Mouse (Mus musculus): Measurements from ENCODE around the gene Tnfsf4.

Tnfsf4 gene

GRCm38 (mm10) chr1:161463388-161464085 is 68.3 kb downstream of the Tnfsf4 start:
- no peak for DNase-seq

Data from cerebellum, adult 11 months (tissue).